Comparison of ENCODE assay signal across 9 mouse cellular contexts in genomic region chr11:96956009-96956724, GRCm38 (mm10). TPM values are rescaled to one million over a fixed set of nuclear protein-coding genes. Genes with fewer than 3 reads are reported as not detected.
DNase-seq lines count a peak whose midpoint lies in the region; ATAC-seq and TF ChIP-seq lines count a peak whose summit lies in the region.
"Had no signal": no experiment of that assay in that cellular context is flagged by ENCODE, and none has a peak within 500 bp of the region (broad histone marks: within the 10 kb centered on the region; RNA-seq: fewer than 3 reads in every experiment).

No protein-coding gene starts in this region.

- H3K27me3 ChIP-seq in liver, embryonic 13.5 days = no peaks in the 10 kb centered on the region
- H3K27me3 ChIP-seq in forebrain, embryonic 14.5 days (replicated peaks; ENCODE audit: control insufficient read depth, insufficient read depth, low read length) = no peaks in the 10 kb centered on the region

- ATAC-seq in liver, embryonic 13.5 days (ENCODE audit: low read depth) = peak; percentile 89
- ATAC-seq in granulocyte monocyte progenitor cell, adult 5-6 weeks (replicated peaks; ENCODE audit: poor library complexity, severe bottlenecking) = no peak
- ATAC-seq in forebrain, embryonic 14.5 days = no peak

- H3K4me3 ChIP-seq in embryonic fibroblast, embryonic 13.5 days (ENCODE audit: insufficient read depth, low read length) = no peak overlapping the region
- H3K4me3 ChIP-seq in liver, embryonic 13.5 days (replicated peaks) = peak overlapping the region; percentile 25; the same call in 1 of the 2 replicates
- no peak overlapping the region for H3K4me3 ChIP-seq in forebrain, embryonic 14.5 days (ENCODE audit: low read depth, low read length)

- H3K27ac ChIP-seq in embryonic fibroblast, embryonic 13.5 days (ENCODE audit: insufficient read depth, low read length) = no peak overlapping the region
- peak overlapping the region; percentile 93 for H3K27ac ChIP-seq in liver, embryonic 13.5 days
- no peak overlapping the region for H3K27ac ChIP-seq in forebrain, embryonic 14.5 days (ENCODE audit: low read depth, low read length)

- 30% methylated on average over 20 of the region's 20 CpGs for WGBS in liver, embryonic 13.5 days (ENCODE audit: insufficient replicate concordance)
- WGBS in forebrain, embryonic 14.5 days = 63% methylated on average over 19 of the region's 20 CpGs

- no peaks in the 10 kb centered on the region for H3K4me1 ChIP-seq in embryonic fibroblast, embryonic 13.5 days (ENCODE audit: control insufficient read depth, insufficient read depth, low read length)
- peaks cover 85% of the 10 kb centered on the region for H3K4me1 ChIP-seq in liver, embryonic 13.5 days (replicated peaks)
- H3K4me1 ChIP-seq in forebrain, embryonic 14.5 days (ENCODE audit: control insufficient read depth, insufficient read depth, low read length) = no peaks in the 10 kb centered on the region

- peak; percentile 57 for TF ChIP-seq CTCF in embryonic fibroblast, embryonic 13.5 days (IDR thresholded peaks at IDR 0.05; ENCODE audit: borderline replicate concordance, insufficient read depth, low read length)

- no peaks in the 10 kb centered on the region for H3K9me3 ChIP-seq in liver, embryonic 13.5 days (replicated peaks)
- no peaks in the 10 kb centered on the region for H3K9me3 ChIP-seq in forebrain, embryonic 14.5 days (replicated peaks; ENCODE audit: control insufficient read depth, low read length)

- H3K36me3 ChIP-seq in liver, embryonic 13.5 days = peaks cover 99% of the 10 kb centered on the region
- peaks cover 92% of the 10 kb centered on the region for H3K36me3 ChIP-seq in forebrain, embryonic 14.5 days (ENCODE audit: control insufficient read depth, insufficient read depth, low read length)

- peak overlapping the region; percentile 57 for H3K4me2 ChIP-seq in liver, embryonic 13.5 days
- H3K4me2 ChIP-seq in forebrain, embryonic 14.5 days (ENCODE audit: low read length) = no peak overlapping the region

- DNase-seq in kidney, postnatal 4 days = peak; percentile 52 to 65
- no peak for DNase-seq in kidney, postnatal 36 days
- DNase-seq in R1 (ENCODE audit: low read depth, low spot score) = peak; percentile 85
- DNase-seq in liver, embryonic 13.5 days = peak; percentile 80
- no peak for DNase-seq in forebrain, embryonic 14.5 days (ENCODE audit: low spot score)
- DNase-seq: adrenal gland, adult 8-10 months; spleen, adult 18-20 months had no signal

- H3K9ac ChIP-seq in liver, embryonic 13.5 days = peak overlapping the region; percentile 67
- no peak overlapping the region for H3K9ac ChIP-seq in forebrain, embryonic 14.5 days (ENCODE audit: low read length)

- TF ChIP-seq POLR2A in embryonic fibroblast, embryonic 13.5 days (IDR thresholded peaks at IDR 0.05; ENCODE audit: low read depth, low read length) = no peak

RNA-seq across cellular contexts. Expression of gene Pnpo, which starts 12.4 kb away (rescaled TPM):
- polyA plus RNA-seq in embryonic fibroblast, embryonic 13.5 days (2011; ENCODE audit: insufficient read length, low read depth, missing spikeins) = 6.8 and 8.3 TPM in 2 replicates
- polyA plus RNA-seq in liver, embryonic 13.5 days (2015; fragmentation: Nextera tagmentation; extraction: Ambion mirVana) = 652 and 660 TPM in 2 replicates
- 30.1 and 31.9 TPM in 2 replicates for total RNA-seq in granulocyte monocyte progenitor cell, adult 5-6 weeks (2014; fragmentation: Nextera tagmentation)
- 35.0 and 42.1 TPM in 2 replicates for total RNA-seq in granulocyte monocyte progenitor cell, adult 5-6 weeks (2017)
- 19.0 and 21.9 TPM in 2 replicates for polyA plus RNA-seq in forebrain, embryonic 14.5 days (2014; fragmentation: Nextera tagmentation; extraction: Ambion mirVana)

RNA-seq across cellular contexts. Expression of gene Sp2, which starts 26.6 kb away (rescaled TPM):
- polyA plus RNA-seq in embryonic fibroblast, embryonic 13.5 days (2011; ENCODE audit: insufficient read length, low read depth, missing spikeins) = 11.9 and 12.3 TPM in 2 replicates
- 13.0 and 15.3 TPM in 2 replicates for polyA plus RNA-seq in liver, embryonic 13.5 days (2015; fragmentation: Nextera tagmentation; extraction: Ambion mirVana)
- 19.8 and 22.3 TPM in 2 replicates for total RNA-seq in granulocyte monocyte progenitor cell, adult 5-6 weeks (2014; fragmentation: Nextera tagmentation)
- total RNA-seq in granulocyte monocyte progenitor cell, adult 5-6 weeks (2017) = 2.2 and 2.8 TPM in 2 replicates
- polyA plus RNA-seq in forebrain, embryonic 14.5 days (2014; fragmentation: Nextera tagmentation; extraction: Ambion mirVana) = 14.3 and 14.6 TPM in 2 replicates

RNA-seq across cellular contexts. Expression of gene Prr15l, which starts 28.3 kb away (rescaled TPM):
- not detected in 2 replicates for polyA plus RNA-seq in embryonic fibroblast, embryonic 13.5 days (2011; ENCODE audit: insufficient read length, low read depth, missing spikeins)
- polyA plus RNA-seq in liver, embryonic 13.5 days (2015; fragmentation: Nextera tagmentation; extraction: Ambion mirVana) = 4.4 and 5.2 TPM in 2 replicates
- total RNA-seq in granulocyte monocyte progenitor cell, adult 5-6 weeks (2014; fragmentation: Nextera tagmentation) = not detected in 2 replicates
- 0.67 TPM in 1 of 2 replicates, not detected in the other for total RNA-seq in granulocyte monocyte progenitor cell, adult 5-6 weeks (2017)
- 0.09 TPM in 1 of 2 replicates, not detected in the other for polyA plus RNA-seq in forebrain, embryonic 14.5 days (2014; fragmentation: Nextera tagmentation; extraction: Ambion mirVana)

RNA-seq across cellular contexts. Expression of gene Cdk5rap3, which starts 39.9 kb away (rescaled TPM):
- 47.6 and 55.7 TPM in 2 replicates for polyA plus RNA-seq in embryonic fibroblast, embryonic 13.5 days (2011; ENCODE audit: insufficient read length, low read depth, missing spikeins)
- polyA plus RNA-seq in liver, embryonic 13.5 days (2015; fragmentation: Nextera tagmentation; extraction: Ambion mirVana) = 39.6 and 44.4 TPM in 2 replicates
- total RNA-seq in granulocyte monocyte progenitor cell, adult 5-6 weeks (2014; fragmentation: Nextera tagmentation) = 53.6 and 66.7 TPM in 2 replicates
- total RNA-seq in granulocyte monocyte progenitor cell, adult 5-6 weeks (2017) = 68.4 and 68.9 TPM in 2 replicates
- 91.2 and 98.4 TPM in 2 replicates for polyA plus RNA-seq in forebrain, embryonic 14.5 days (2014; fragmentation: Nextera tagmentation; extraction: Ambion mirVana)

RNA-seq across cellular contexts. Expression of gene Sp6, which starts 57.0 kb away (rescaled TPM):
- 0.33 and 0.35 TPM in 2 replicates for polyA plus RNA-seq in embryonic fibroblast, embryonic 13.5 days (2011; ENCODE audit: insufficient read length, low read depth, missing spikeins)
- polyA plus RNA-seq in liver, embryonic 13.5 days (2015; fragmentation: Nextera tagmentation; extraction: Ambion mirVana) = 0.05 and 0.08 TPM in 2 replicates
- 0.26 and 0.37 TPM in 2 replicates for total RNA-seq in granulocyte monocyte progenitor cell, adult 5-6 weeks (2014; fragmentation: Nextera tagmentation)
- total RNA-seq in granulocyte monocyte progenitor cell, adult 5-6 weeks (2017) = not detected in 2 replicates
- 0.17 TPM in 1 of 2 replicates, not detected in the other for polyA plus RNA-seq in forebrain, embryonic 14.5 days (2014; fragmentation: Nextera tagmentation; extraction: Ambion mirVana)

Comparison
In these comparisons a context has a peak if more than half of its experiments do, and no peak if none do; other contexts are left out.
1. DNase-seq: peak in kidney, postnatal 4 days (2 of 2), R1 (single experiment) and liver, embryonic 13.5 days (single experiment); none in kidney, postnatal 36 days (0 of 2) and forebrain, embryonic 14.5 days (single experiment).
2. RNA of gene Pnpo, which starts 12.4 kb away (polyA plus RNA-seq): 652 to 660 TPM in liver, embryonic 13.5 days; 19.0 to 21.9 TPM in forebrain, embryonic 14.5 days and 6.8 to 8.3 TPM in embryonic fibroblast, embryonic 13.5 days; every median in the first group is over 10 times any median in the second.